Mouse (Mus musculus): ENCODE results near the gene Gcm1. TPM values are rescaled to one million over a fixed set of nuclear protein-coding genes. Genes with fewer than 3 reads are reported as not detected.

Gcm1 gene
- total and polyA plus RNA-seq, 2 experiments from 2014 or later = not detected

DNA sequence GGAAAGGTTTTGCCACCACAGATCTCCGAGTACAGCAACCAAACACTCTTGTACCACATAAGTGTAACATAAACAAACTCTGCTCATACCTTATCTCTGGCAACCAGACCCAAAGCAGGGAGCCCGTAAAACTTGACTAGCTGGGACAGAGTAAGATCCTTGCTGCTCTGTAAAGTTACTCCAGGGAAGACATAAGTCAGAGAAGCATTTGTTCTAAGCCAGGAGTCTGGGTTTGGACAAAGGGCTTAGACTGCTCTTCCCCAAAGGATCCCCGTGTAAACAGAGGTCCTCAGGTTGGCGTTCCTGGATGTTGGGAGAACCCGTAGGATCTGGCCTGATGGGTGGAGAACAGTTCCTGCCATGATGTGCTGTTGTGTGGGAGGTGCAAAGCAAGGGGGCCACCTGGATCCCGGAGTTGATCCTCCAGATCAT, 53.8 kb downstream of the Gcm1 start:
- Histone ChIP-seq H3K27me3 (ENCODE audit: insufficient read depth, low read length) (no peaks in the 10 kb centered on the region), H3K9me3 (ENCODE audit: low read length) (no peaks in the 10 kb centered on the region), H3K4me1 (ENCODE audit: insufficient read depth) (peaks cover 7% of the 10 kb centered on the region; the same call in 1 of the 2 replicates), H3K9ac (no peak overlapping the region), H3K4me2 (ENCODE audit: low read depth) (no peak overlapping the region), H3K27ac (ENCODE audit: low read depth, low read length) (no peak overlapping the region), H3K36me3 (ENCODE audit: insufficient read depth) (peaks cover 10% of the 10 kb centered on the region), H3K4me3 (ENCODE audit: low read depth, low read length) (no peak overlapping the region)
- 90% methylated on average over 6 of the region's 6 CpGs for WGBS
- DNase-seq (no peak), ATAC-seq (no peak)
- no peak for TF ChIP-seq CTCF (IDR thresholded peaks at IDR 0.05; ENCODE audit: low read depth)

DNA sequence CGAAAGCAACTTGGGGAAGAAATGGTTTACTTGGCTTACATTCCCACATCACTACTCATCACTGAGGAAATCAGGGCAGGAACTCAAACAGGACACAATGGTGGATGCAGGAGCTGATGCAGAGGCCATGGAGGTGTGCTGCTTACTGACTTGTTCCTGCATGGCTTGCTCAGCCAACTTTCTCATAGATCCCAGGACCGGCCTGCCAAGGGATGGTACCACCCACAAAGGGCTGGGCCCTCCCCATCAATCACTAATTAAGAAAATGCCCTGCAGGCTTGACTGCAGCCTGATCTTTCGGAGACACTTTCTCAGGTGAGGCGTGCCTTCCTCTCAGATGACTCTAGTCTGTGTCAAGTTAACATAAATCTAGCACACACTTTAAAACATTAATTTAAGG, 55.1 kb downstream of the Gcm1 start:
- no peak overlapping the region; the same call in 1 of the 2 replicates for H3K4me2 ChIP-seq (ENCODE audit: low read depth)
- no peak overlapping the region for H3K27ac ChIP-seq (ENCODE audit: low read depth, low read length)
- no peaks in the 10 kb centered on the region for H3K9me3 ChIP-seq (ENCODE audit: low read length)
- no peaks in the 10 kb centered on the region for H3K36me3 ChIP-seq (ENCODE audit: insufficient read depth)
- no peak for ATAC-seq
- no peak for TF ChIP-seq CTCF (IDR thresholded peaks at IDR 0.05; ENCODE audit: low read depth)
- H3K4me1 ChIP-seq (ENCODE audit: insufficient read depth) = peaks cover 7% of the 10 kb centered on the region; the same call in 1 of the 2 replicates
- no peaks in the 10 kb centered on the region for H3K27me3 ChIP-seq (ENCODE audit: insufficient read depth, low read length)
- H3K9ac ChIP-seq = no peak overlapping the region
- H3K4me3 ChIP-seq (ENCODE audit: low read depth, low read length) = no peak overlapping the region
- WGBS = 72% methylated on average over 4 of the region's 4 CpGs
- DNase-seq = no peak

DNA sequence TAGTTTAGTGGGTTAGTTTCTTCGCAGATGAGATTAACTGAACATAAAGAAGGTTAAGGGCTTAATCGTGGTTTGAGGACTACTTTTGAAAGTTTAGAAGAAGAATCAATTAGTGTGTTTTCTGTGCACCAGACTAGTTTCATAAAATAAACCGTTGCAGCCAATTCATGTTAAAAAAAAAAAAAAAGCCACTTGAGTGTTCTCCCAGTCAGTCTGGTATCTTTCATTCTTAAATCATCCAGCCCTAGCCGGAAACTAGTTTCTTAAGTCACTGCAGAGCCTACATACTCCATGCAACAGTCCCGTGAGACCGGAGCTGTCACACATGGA, 55.8 kb downstream of the Gcm1 start:
- Histone ChIP-seq H3K4me2 (ENCODE audit: low read depth) (peak overlapping the region; percentile 90), H3K9ac (peak overlapping the region; percentile 82), H3K4me1 (ENCODE audit: insufficient read depth) (peaks cover 7% of the 10 kb centered on the region; the same call in 1 of the 2 replicates), H3K27me3 (ENCODE audit: insufficient read depth, low read length) (no peaks in the 10 kb centered on the region), H3K27ac (ENCODE audit: low read depth, low read length) (peak overlapping the region; percentile 94), H3K36me3 (ENCODE audit: insufficient read depth) (no peaks in the 10 kb centered on the region), H3K9me3 (ENCODE audit: low read length) (no peaks in the 10 kb centered on the region), H3K4me3 (ENCODE audit: low read depth, low read length) (peak overlapping the region; percentile 82)
- WGBS = 15% methylated on average over 6 of the region's 6 CpGs
- ATAC-seq (no peak), DNase-seq (no peak)
- no peak for TF ChIP-seq CTCF (IDR thresholded peaks at IDR 0.05; ENCODE audit: low read depth)

DNA sequence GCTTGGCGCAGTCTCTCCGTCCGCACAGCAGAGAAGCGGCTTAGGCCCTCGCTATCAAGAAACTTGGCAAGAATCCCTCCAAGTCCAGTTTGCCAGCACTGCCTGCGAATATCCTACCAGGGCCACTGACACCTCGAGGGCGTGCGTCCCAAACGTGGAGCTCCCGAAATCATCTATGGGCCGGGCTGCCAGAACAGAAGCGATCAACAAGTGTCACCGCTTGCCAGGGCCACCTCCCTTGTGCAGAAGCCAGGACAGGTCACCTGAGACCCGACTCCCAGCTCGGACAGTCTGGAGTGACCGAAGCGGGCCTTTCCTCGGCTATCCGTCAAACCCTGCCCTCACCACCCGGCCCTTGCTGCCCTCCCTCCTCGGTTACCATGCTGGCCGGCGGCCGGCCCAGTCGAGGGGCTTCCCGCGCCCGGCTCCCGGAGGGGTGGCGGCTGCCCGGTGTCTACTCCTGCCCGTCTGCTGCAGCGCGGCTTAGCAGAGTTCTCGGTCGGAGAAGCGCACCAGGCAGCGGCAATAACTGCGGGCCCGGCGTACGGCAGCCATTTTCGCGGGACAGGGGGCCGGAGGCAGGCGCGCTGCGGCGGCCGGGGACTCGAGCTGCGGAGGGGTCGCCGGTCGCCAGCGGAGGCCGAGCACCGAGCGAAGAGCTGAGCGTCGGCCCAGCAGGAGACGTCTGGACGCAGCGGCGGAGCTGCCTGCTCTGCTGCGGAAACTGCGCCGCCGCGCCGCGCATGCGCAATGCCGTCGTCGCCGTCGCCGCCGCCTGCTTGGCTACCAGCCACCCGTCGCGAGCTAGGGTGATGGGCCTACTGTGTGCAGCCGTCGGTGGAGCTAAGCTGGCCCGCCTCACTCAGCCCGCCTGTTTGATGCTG, 56.4 kb downstream of the Gcm1 start:
- no peak for TF ChIP-seq CTCF (IDR thresholded peaks at IDR 0.05; ENCODE audit: low read depth)
- 1% methylated on average over 84 of the region's 88 CpGs for WGBS
- no peaks in the 10 kb centered on the region for H3K9me3 ChIP-seq (ENCODE audit: low read length)
- peaks cover 7% of the 10 kb centered on the region; the same call in 1 of the 2 replicates for H3K4me1 ChIP-seq (ENCODE audit: insufficient read depth)
- H3K4me2 ChIP-seq (ENCODE audit: low read depth) = peak overlapping the region; percentile 90
- H3K27ac ChIP-seq (ENCODE audit: low read depth, low read length) = peak overlapping the region; percentile 94
- H3K9ac ChIP-seq = peak overlapping the region; percentile 82
- H3K27me3 ChIP-seq (ENCODE audit: insufficient read depth, low read length) = no peaks in the 10 kb centered on the region
- no peaks in the 10 kb centered on the region for H3K36me3 ChIP-seq (ENCODE audit: insufficient read depth)
- H3K4me3 ChIP-seq (ENCODE audit: low read depth, low read length) = peak overlapping the region; percentile 82
- DNase-seq = peak; percentile 91
- peak; percentile 70 for ATAC-seq

DNA sequence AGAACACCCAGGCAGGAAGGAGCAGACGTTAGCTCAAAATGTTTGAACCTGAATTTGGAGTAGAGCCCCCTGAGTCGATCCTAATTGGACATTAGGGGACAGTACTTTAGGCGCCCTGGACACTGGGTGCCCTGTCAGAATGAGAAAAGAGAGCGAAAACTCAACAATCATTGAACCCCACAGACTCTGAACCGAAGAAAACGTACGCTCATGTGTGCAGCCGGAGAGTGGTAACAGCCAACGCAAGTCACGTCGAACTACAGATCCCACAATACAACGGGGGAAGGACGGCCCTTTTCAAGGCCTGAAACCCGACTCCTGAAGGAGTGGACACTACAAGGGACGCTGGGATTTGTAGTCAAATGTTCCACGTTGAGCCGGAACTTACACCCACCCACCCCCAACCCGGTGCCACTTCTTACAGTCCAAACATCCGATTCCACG, 57.1 kb downstream of the Gcm1 start, which contains the start of the genes Fbxo9 and Ick:
TSS of gene Fbxo9 (minus strand) at position 270 of the 444 bp plus-strand sequence.
TSS of gene Ick (plus strand) at position 397 of the 444 bp plus-strand sequence.
- ATAC-seq (peak; percentile 95), DNase-seq (peak; percentile 95)
- Histone ChIP-seq H3K4me2 (ENCODE audit: low read depth) (peak within 1 kb of the TSS; percentile 90), H3K27me3 (ENCODE audit: insufficient read depth, low read length) (no peaks in the 10 kb centered on the region), H3K4me3 (ENCODE audit: low read depth, low read length) (peak within 1 kb of the TSS; percentile 82), H3K4me1 (ENCODE audit: insufficient read depth) (peaks cover 7% of the 10 kb centered on the region; the same call in 1 of the 2 replicates), H3K27ac (ENCODE audit: low read depth, low read length) (peak within 1 kb of the TSS; percentile 94), H3K9me3 (ENCODE audit: low read length) (no peaks in the 10 kb centered on the region), H3K36me3 (ENCODE audit: insufficient read depth) (no peaks in the 10 kb centered on the region), H3K9ac (peak within 1 kb of the TSS; percentile 82)
- under 1% methylated on average over 20 of the region's 20 CpGs for WGBS
- no peak for TF ChIP-seq CTCF (IDR thresholded peaks at IDR 0.05; ENCODE audit: low read depth)

DNA sequence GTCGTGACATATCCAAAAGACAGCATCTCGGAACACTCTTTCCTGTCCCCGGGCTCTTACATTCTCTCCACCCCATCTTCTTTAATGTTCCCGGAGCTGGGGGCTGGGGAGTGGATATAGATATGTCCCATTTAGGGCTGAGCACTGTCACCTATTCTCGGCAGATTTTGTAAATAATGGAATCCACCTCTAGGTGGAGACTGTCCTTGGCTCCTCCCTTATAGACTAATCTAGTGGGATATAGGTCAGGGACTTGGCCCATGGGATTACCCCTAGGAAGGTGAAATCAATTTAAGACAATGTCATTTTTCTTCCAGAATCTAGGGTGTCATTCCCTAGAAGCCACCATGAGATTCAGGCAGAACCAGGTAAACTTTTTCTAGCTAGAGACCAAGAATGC, 57.9 kb downstream of the Gcm1 start:
- H3K27me3 ChIP-seq (ENCODE audit: insufficient read depth, low read length) = no peaks in the 10 kb centered on the region
- H3K9ac ChIP-seq = no peak overlapping the region
- peak overlapping the region; percentile 82 for H3K4me3 ChIP-seq (ENCODE audit: low read depth, low read length)
- 42% methylated on average over 5 of the region's 5 CpGs for WGBS
- H3K9me3 ChIP-seq (ENCODE audit: low read length) = no peaks in the 10 kb centered on the region
- ATAC-seq = no peak
- no peak overlapping the region for H3K27ac ChIP-seq (ENCODE audit: low read depth, low read length)
- peaks cover 14% of the 10 kb centered on the region for H3K4me1 ChIP-seq (ENCODE audit: insufficient read depth)
- H3K36me3 ChIP-seq (ENCODE audit: insufficient read depth) = no peaks in the 10 kb centered on the region
- DNase-seq = no peak
- TF ChIP-seq CTCF (IDR thresholded peaks at IDR 0.05; ENCODE audit: low read depth) = peak; percentile 34
- peak overlapping the region; percentile 90 for H3K4me2 ChIP-seq (ENCODE audit: low read depth)

DNA sequence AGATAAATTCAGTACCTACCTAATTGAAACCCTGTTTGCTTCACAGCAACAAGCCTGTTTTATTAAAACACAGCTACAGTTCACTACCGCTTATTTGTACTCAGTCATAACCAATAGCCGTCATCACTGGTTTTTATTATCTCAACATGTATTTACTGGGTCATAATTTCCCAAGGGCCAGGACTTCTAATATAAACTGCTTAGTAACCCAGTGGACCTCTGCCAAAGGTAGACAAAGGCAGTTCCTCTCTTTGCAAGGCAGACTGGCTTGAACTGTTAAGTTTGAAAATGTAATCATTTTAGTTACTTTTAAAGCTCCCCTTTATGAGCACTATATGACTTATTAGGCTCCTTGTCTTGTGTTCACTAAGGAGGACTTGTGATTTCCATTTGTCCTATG, 59.7 kb downstream of the Gcm1 start:
- Histone ChIP-seq H3K27ac (ENCODE audit: low read depth, low read length) (no peak overlapping the region), H3K4me1 (ENCODE audit: insufficient read depth) (peaks cover 22% of the 10 kb centered on the region), H3K9ac (no peak overlapping the region), H3K36me3 (ENCODE audit: insufficient read depth) (no peaks in the 10 kb centered on the region), H3K9me3 (ENCODE audit: low read length) (no peaks in the 10 kb centered on the region), H3K27me3 (ENCODE audit: insufficient read depth, low read length) (no peaks in the 10 kb centered on the region), H3K4me2 (ENCODE audit: low read depth) (no peak overlapping the region), H3K4me3 (ENCODE audit: low read depth, low read length) (no peak overlapping the region)
- 90% methylated on average over 2 of the region's 2 CpGs for WGBS
- no peak for ATAC-seq
- no peak for DNase-seq
- no peak for TF ChIP-seq CTCF (IDR thresholded peaks at IDR 0.05; ENCODE audit: low read depth)
